Mouse (Mus musculus): Measurements from ENCODE around the gene Nod1.

The Nod1 gene

GRCm38 (mm10) chr6:54972111-54972928 is at the start of gene Nod1:
Nod1 (minus strand) TSS chr6:54972612.
- peak; percentile 69 for DNase-seq (ENCODE audit: low spot score)

GRCm38 (mm10) chr6:55021806-55022205 is 49.4 kb upstream of the Nod1 start:
- no peak for DNase-seq (ENCODE audit: low spot score)

- DNase-seq (ENCODE audit: low spot score): no peak
Measured at GRCm38 (mm10) chr6:55018417-55018816, 46.0 kb upstream of the Nod1 start.

GRCm38 (mm10) chr6:55016710-55017583 is 44.5 kb upstream of the Nod1 start:
- DNase-seq (ENCODE audit: low spot score): peak; percentile 93

GRCm38 (mm10) chr6:55016236-55016635 is 43.8 kb upstream of the Nod1 start:
- DNase-seq (ENCODE audit: low spot score): peak; percentile 57

- no peak for DNase-seq (ENCODE audit: low spot score)
Measured at GRCm38 (mm10) chr6:55014184-55014583, 41.8 kb upstream of the Nod1 start.

GRCm38 (mm10) chr6:55012516-55012915 is 40.1 kb upstream of the Nod1 start:
- DNase-seq (ENCODE audit: low spot score): no peak

- no peak for DNase-seq (ENCODE audit: low spot score)
Measured at GRCm38 (mm10) chr6:55010330-55011091, 38.1 kb upstream of the Nod1 start.

GRCm38 (mm10) chr6:55009391-55010230 is 37.2 kb upstream of the Nod1 start:
- DNase-seq (ENCODE audit: low spot score): peak; percentile 43

- DNase-seq (ENCODE audit: low spot score): no peak
Measured at GRCm38 (mm10) chr6:55008401-55008800, 36.0 kb upstream of the Nod1 start.

- DNase-seq (ENCODE audit: low spot score): no peak
Measured at GRCm38 (mm10) chr6:55003559-55003958, 31.1 kb upstream of the Nod1 start.

- no peak for DNase-seq (ENCODE audit: low spot score)
Measured at GRCm38 (mm10) chr6:55002438-55002837, 30.0 kb upstream of the Nod1 start.

- DNase-seq (ENCODE audit: low spot score): no peak
Measured at GRCm38 (mm10) chr6:55001320-55001719, 28.9 kb upstream of the Nod1 start.

GRCm38 (mm10) chr6:54997726-54998125 is 25.3 kb upstream of the Nod1 start:
- DNase-seq (ENCODE audit: low spot score): no peak

GRCm38 (mm10) chr6:54996361-54996760 is 23.9 kb upstream of the Nod1 start:
- no peak for DNase-seq (ENCODE audit: low spot score)

GRCm38 (mm10) chr6:54992734-54993260 is 20.4 kb upstream of the Nod1 start, which contains the start of gene Ggct:
Ggct (minus strand) TSS chr6:54992950.
- peak; percentile 99 for DNase-seq (ENCODE audit: low spot score)

- no peak for DNase-seq (ENCODE audit: low spot score)
Measured at GRCm38 (mm10) chr6:54992141-54992540, 19.7 kb upstream of the Nod1 start.

GRCm38 (mm10) chr6:54991189-54991588 is 18.8 kb upstream of the Nod1 start:
- DNase-seq (ENCODE audit: low spot score): no peak

GRCm38 (mm10) chr6:54988141-54988540 is 15.7 kb upstream of the Nod1 start:
- no peak for DNase-seq (ENCODE audit: low spot score)

- no peak for DNase-seq (ENCODE audit: low spot score)
Measured at GRCm38 (mm10) chr6:54984096-54984495, 11.7 kb upstream of the Nod1 start.

GRCm38 (mm10) chr6:54983526-54984050 is 11.2 kb upstream of the Nod1 start:
- no peak for DNase-seq (ENCODE audit: low spot score)

Data from embryo, embryonic 10 days (tissue).